Mouse (Mus musculus): ENCODE results near the gene Lman2. TPM values are rescaled to one million over a fixed set of nuclear protein-coding genes. Genes with fewer than 3 reads are reported as not detected.

The Lman2 gene
- polyA plus RNA-seq, 1 experiment from 2014 or later = 57.1 TPM

GRCm38 (mm10) chr13:55361974-55362452 is 570 bp downstream of the Lman2 start:
- Histone ChIP-seq H3K9ac (peak overlapping the region; percentile 91), H3K27me3 (replicated peaks) (no peaks in the 10 kb centered on the region), H3K27ac (peak overlapping the region; percentile 86), H3K4me2 (peak overlapping the region; percentile 80), H3K9me3 (no peaks in the 10 kb centered on the region), H3K4me1 (peaks cover 23% of the 10 kb centered on the region), H3K4me3 (peak overlapping the region; percentile 91), H3K36me3 (replicated peaks) (no peaks in the 10 kb centered on the region; the same call in 1 of the 2 replicates)
- peak; percentile 68 for ATAC-seq (replicated peaks)
- 1% methylated on average over 32 of the region's 32 CpGs for WGBS

DNA sequence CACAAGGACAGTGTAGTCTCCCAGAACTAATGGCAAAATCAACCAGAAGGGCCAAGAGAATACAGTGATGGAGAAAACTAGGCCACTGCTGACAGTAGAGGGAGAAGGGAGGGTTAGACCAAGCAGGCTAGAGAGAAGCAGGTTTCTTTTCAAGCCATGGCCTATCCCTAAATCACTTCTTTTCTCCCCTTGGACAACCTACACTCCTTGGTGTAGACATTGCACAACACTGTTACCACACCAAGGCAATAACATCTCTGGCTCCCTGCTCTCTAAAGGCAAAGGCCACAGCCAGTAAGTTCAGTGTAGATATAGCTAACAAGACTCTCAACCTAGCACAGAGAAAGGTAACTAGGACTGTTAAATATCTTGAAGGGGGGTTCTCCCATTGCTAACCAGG is 1.4 kb downstream of the Lman2 start:
- H3K27me3 ChIP-seq (replicated peaks) = no peaks in the 10 kb centered on the region
- H3K36me3 ChIP-seq (replicated peaks) = no peaks in the 10 kb centered on the region; the same call in 1 of the 2 replicates
- ATAC-seq (replicated peaks) = no peak
- no peak overlapping the region for H3K27ac ChIP-seq
- H3K4me2 ChIP-seq = peak overlapping the region; percentile 80
- no peak overlapping the region for H3K9ac ChIP-seq
- peaks cover 23% of the 10 kb centered on the region for H3K4me1 ChIP-seq
- peak overlapping the region; percentile 91 for H3K4me3 ChIP-seq
- no peaks in the 10 kb centered on the region for H3K9me3 ChIP-seq

DNA sequence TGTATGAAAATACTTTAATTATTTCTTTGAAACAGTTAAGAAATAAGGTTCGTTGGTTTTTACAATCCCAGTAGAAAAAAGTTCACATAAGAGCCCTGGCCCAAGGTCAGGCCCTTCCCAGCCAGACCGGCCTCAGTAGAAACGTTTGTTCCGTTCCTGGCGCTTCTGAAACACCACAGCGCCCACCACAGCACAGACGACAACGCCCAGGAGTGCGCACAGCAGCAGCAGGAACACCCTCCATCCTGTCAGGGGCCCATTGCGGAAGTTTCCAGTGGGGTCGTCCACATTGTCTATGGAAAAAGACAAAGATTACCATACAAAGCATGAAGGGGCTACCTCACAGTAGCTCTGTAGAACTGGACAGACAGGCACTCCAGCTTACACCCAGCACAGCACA is 15.8 kb downstream of the Lman2 start:
- H3K4me1 ChIP-seq = no peaks in the 10 kb centered on the region

DNA sequence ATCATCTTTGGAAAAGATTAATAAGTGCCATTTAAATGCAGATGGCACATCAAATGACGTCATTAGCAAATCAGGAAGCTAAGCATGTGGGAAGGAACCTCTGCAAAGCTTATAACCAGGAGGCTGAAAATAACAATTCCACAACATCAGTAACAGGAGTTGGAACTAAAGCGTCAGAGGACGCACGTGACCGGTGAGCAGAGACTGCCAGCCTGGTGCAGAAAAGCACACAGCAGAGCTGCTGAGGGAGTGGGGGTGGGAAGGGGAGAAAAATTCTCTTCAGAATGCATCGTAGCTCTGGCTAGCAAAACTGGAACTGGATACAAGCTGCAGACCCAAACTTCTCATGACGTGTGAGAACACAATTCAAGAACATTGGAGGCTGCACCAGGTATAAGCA is 18.3 kb downstream of the Lman2 start:
- Histone ChIP-seq H3K36me3 (replicated peaks) (peaks cover 52% of the 10 kb centered on the region), H3K9me3 (no peaks in the 10 kb centered on the region), H3K4me2 (no peak overlapping the region), H3K27me3 (replicated peaks) (no peaks in the 10 kb centered on the region), H3K9ac (no peak overlapping the region), H3K4me3 (no peak overlapping the region), H3K4me1 (no peaks in the 10 kb centered on the region), H3K27ac (no peak overlapping the region)
- WGBS = 90% methylated on average over 7 of the region's 7 CpGs
- ATAC-seq (replicated peaks) = no peak

More for the DNA sequence above, 15.8 kb downstream of the Lman2 start:
- H3K27me3 ChIP-seq (replicated peaks) = no peaks in the 10 kb centered on the region
- H3K9ac ChIP-seq = no peak overlapping the region
- WGBS = 87% methylated on average over 11 of the region's 11 CpGs
- no peaks in the 10 kb centered on the region for H3K9me3 ChIP-seq
- no peak overlapping the region for H3K4me3 ChIP-seq
- ATAC-seq (replicated peaks) = no peak
- peaks cover 71% of the 10 kb centered on the region for H3K36me3 ChIP-seq (replicated peaks)
- H3K4me2 ChIP-seq = no peak overlapping the region
- no peak overlapping the region for H3K27ac ChIP-seq

- 42% methylated on average over 11 of the region's 11 CpGs for WGBS
- H3K27ac ChIP-seq = no peak overlapping the region
- no peaks in the 10 kb centered on the region for H3K4me1 ChIP-seq
- no peaks in the 10 kb centered on the region for H3K27me3 ChIP-seq (replicated peaks)
- no peaks in the 10 kb centered on the region for H3K9me3 ChIP-seq
- no peak overlapping the region for H3K4me2 ChIP-seq
- H3K4me3 ChIP-seq = no peak overlapping the region
- H3K9ac ChIP-seq = no peak overlapping the region
- ATAC-seq (replicated peaks) = no peak
- peaks cover 36% of the 10 kb centered on the region for H3K36me3 ChIP-seq (replicated peaks)
Observed at GRCm38 (mm10) chr13:55342469-55342868, 20.1 kb downstream of the Lman2 start.

GRCm38 (mm10) chr13:55339259-55339658 is 23.3 kb downstream of the Lman2 start:
- WGBS = 38% methylated on average over 2 of the region's 2 CpGs
- Histone ChIP-seq H3K27me3 (replicated peaks) (no peaks in the 10 kb centered on the region), H3K4me2 (no peak overlapping the region), H3K9ac (no peak overlapping the region), H3K4me1 (no peaks in the 10 kb centered on the region), H3K4me3 (no peak overlapping the region), H3K36me3 (replicated peaks) (peaks cover 8% of the 10 kb centered on the region; the same call in 1 of the 2 replicates), H3K27ac (no peak overlapping the region), H3K9me3 (no peaks in the 10 kb centered on the region)
- ATAC-seq (replicated peaks) = no peak

GRCm38 (mm10) chr13:55338131-55339054 is 24.2 kb downstream of the Lman2 start:
- WGBS = 60% methylated on average over 12 of the region's 12 CpGs
- Histone ChIP-seq H3K4me1 (no peaks in the 10 kb centered on the region), H3K9me3 (no peaks in the 10 kb centered on the region), H3K9ac (no peak overlapping the region), H3K4me2 (no peak overlapping the region), H3K4me3 (no peak overlapping the region), H3K36me3 (replicated peaks) (no peaks in the 10 kb centered on the region), H3K27me3 (replicated peaks) (no peaks in the 10 kb centered on the region), H3K27ac (no peak overlapping the region)
- no peak for ATAC-seq (replicated peaks)

DNA sequence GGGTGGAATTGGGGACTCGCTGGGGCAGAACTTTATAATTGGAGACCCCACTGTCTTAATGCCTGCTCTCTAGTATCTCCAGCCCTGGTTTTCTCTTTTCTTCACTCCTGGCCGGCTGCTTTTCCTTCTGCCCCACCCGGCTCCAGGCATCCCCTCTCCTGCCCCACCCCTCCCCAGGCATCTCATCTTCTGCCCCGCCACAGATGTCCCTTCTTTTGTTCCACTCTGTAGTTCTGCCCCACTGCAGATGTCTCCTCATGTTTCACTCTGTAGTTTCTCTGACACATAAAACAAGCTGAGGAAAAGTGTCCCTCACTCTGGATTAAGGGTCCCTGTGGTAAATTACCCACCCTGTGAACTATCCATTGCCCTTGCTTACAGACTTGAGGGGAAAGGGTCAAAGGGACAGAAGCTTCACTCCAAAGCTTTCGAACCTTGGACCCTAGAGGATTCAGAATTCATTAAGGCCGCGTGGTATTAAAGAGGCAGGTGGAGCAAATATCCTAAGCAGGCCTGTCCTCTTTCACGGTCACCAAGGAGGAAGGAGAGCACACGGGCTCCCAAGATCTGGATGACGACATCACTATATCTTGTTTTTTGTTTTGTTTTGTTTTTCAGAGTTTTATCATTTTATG is 25.1 kb downstream of the Lman2 start:
- 66% methylated on average over 10 of the region's 10 CpGs for WGBS
- H3K4me2 ChIP-seq = no peak overlapping the region
- no peaks in the 10 kb centered on the region for H3K4me1 ChIP-seq
- no peaks in the 10 kb centered on the region for H3K27me3 ChIP-seq (replicated peaks)
- H3K4me3 ChIP-seq = no peak overlapping the region
- H3K27ac ChIP-seq = no peak overlapping the region
- H3K36me3 ChIP-seq (replicated peaks) = no peaks in the 10 kb centered on the region
- no peak overlapping the region for H3K9ac ChIP-seq
- H3K9me3 ChIP-seq = no peaks in the 10 kb centered on the region
- ATAC-seq (replicated peaks) = no peak

DNA sequence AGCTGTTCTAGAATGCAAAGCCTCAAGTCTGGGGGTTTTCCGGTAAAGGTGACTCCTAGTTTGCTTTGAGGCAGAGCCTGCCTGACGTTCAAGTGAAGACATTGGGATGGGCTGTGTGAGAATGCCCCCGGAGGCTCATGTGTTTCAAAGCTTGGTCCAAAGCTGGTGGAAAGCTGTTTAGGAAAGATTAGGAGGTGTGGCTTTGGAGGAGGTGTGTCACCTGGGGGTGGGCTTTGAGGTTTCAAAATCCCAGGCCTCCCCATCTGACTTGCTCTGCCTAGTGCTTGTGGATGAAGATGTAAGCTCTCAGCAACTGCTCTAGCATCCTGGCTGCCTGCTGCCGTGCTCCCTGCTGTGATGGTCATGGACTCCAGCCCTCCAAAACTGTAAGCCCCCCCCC is 26.9 kb downstream of the Lman2 start:
- Histone ChIP-seq H3K27ac (no peak overlapping the region), H3K9me3 (no peaks in the 10 kb centered on the region), H3K27me3 (replicated peaks) (no peaks in the 10 kb centered on the region), H3K36me3 (replicated peaks) (no peaks in the 10 kb centered on the region), H3K4me2 (no peak overlapping the region), H3K9ac (no peak overlapping the region), H3K4me1 (peaks cover 4% of the 10 kb centered on the region; the same call in 1 of the 2 replicates), H3K4me3 (no peak overlapping the region)
- no peak for ATAC-seq (replicated peaks)
- WGBS = 83% methylated on average over 4 of the region's 4 CpGs

DNA sequence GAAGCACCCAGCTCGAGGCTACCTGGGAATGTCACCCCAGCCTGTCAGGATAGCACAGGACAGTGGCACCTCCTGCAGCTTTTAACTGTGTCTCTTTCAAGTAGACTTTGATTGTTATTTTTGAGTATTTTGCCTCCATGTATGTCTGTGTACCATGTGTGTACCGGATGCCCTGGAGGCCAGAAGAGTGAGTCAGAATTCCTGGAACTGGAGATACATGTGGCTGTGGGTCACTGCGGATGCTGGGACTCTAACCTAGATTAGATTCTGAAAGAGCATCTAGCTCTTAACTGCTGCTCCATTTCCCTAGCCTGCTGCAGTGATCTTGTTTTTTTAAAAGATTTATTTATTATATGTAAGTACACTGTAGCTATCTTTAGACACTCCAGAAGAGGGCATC is 30.3 kb downstream of the Lman2 start:
- Histone ChIP-seq H3K9ac (no peak overlapping the region), H3K36me3 (replicated peaks) (no peaks in the 10 kb centered on the region), H3K4me1 (peaks cover 26% of the 10 kb centered on the region), H3K9me3 (no peaks in the 10 kb centered on the region), H3K4me3 (no peak overlapping the region), H3K4me2 (no peak overlapping the region), H3K27me3 (replicated peaks) (no peaks in the 10 kb centered on the region), H3K27ac (no peak overlapping the region)
- ATAC-seq (replicated peaks) = no peak
- WGBS = 90% methylated on average over 3 of the region's 3 CpGs

- Histone ChIP-seq H3K4me2 (peak overlapping the region; percentile 98), H3K36me3 (replicated peaks) (peaks cover 6% of the 10 kb centered on the region), H3K27ac (peak overlapping the region; percentile 78), H3K4me3 (peak overlapping the region; percentile 65), H3K27me3 (replicated peaks) (no peaks in the 10 kb centered on the region), H3K9me3 (no peaks in the 10 kb centered on the region), H3K9ac (peak overlapping the region; percentile 51), H3K4me1 (peaks cover 31% of the 10 kb centered on the region)
- WGBS = 49% methylated on average over 14 of the region's 14 CpGs
- no peak for ATAC-seq (replicated peaks)
Observed at GRCm38 (mm10) chr13:55330567-55331400, 31.8 kb downstream of the Lman2 start.

Measured in midbrain, embryonic 15.5 days (tissue).